8 mouse cellular contexts compared by ENCODE assay signal in genomic region chr7:6384011-6384410, GRCm38 (mm10). TPM values are rescaled to one million over a fixed set of nuclear protein-coding genes. Genes with fewer than 3 reads are reported as not detected.
DNase-seq lines count a peak whose midpoint lies in the region; ATAC-seq lines count a peak whose summit lies in the region.

No protein-coding gene starts in this region.

- peak overlapping the region; percentile 81 for H3K4me2 ChIP-seq in lung, embryonic 15.5 days
- H3K4me2 ChIP-seq in forebrain, embryonic 13.5 days, result peak overlapping the region; percentile 86
- H3K4me2 ChIP-seq in limb, embryonic 12.5 days, result peak overlapping the region; percentile 68
- H3K4me2 ChIP-seq in neural tube, embryonic 15.5 days, result peak overlapping the region; percentile 88

- H3K27ac ChIP-seq in lung, embryonic 15.5 days, result no peak overlapping the region
- no peak overlapping the region for H3K27ac ChIP-seq in forebrain, embryonic 13.5 days
- H3K27ac ChIP-seq in limb, embryonic 12.5 days, result no peak overlapping the region
- H3K27ac ChIP-seq in neural tube, embryonic 15.5 days (replicated peaks), result no peak overlapping the region

- peak overlapping the region; percentile 64 for H3K9ac ChIP-seq in lung, embryonic 15.5 days
- H3K9ac ChIP-seq in forebrain, embryonic 13.5 days, result peak overlapping the region; percentile 80; the same call in 1 of the 2 replicates
- H3K9ac ChIP-seq in limb, embryonic 12.5 days (replicated peaks), result no peak overlapping the region
- peak overlapping the region; percentile 72 for H3K9ac ChIP-seq in neural tube, embryonic 15.5 days (replicated peaks)

- peak overlapping the region; percentile 62 for H3K4me3 ChIP-seq in lung, embryonic 15.5 days
- peak overlapping the region; percentile 70 for H3K4me3 ChIP-seq in forebrain, embryonic 13.5 days
- H3K4me3 ChIP-seq in limb, embryonic 12.5 days (replicated peaks), result peak overlapping the region; percentile 63
- H3K4me3 ChIP-seq in neural tube, embryonic 15.5 days (replicated peaks), result peak overlapping the region; percentile 79

- 57% methylated on average over 8 of the region's 8 CpGs for WGBS in lung, embryonic 15.5 days
- WGBS in forebrain, embryonic 13.5 days, result 77% methylated on average over 8 of the region's 8 CpGs
- 72% methylated on average over 8 of the region's 8 CpGs for WGBS in limb, embryonic 12.5 days
- 77% methylated on average over 8 of the region's 8 CpGs for WGBS in neural tube, embryonic 15.5 days

- H3K36me3 ChIP-seq in lung, embryonic 15.5 days, result no peaks in the 10 kb centered on the region
- peaks cover 18% of the 10 kb centered on the region for H3K36me3 ChIP-seq in forebrain, embryonic 13.5 days (ENCODE audit: poor library complexity, severe bottlenecking)
- H3K36me3 ChIP-seq in limb, embryonic 12.5 days, result peaks cover 9% of the 10 kb centered on the region; the same call in 1 of the 2 replicates
- peaks cover 14% of the 10 kb centered on the region; the same call in 1 of the 2 replicates for H3K36me3 ChIP-seq in neural tube, embryonic 15.5 days

- no peaks in the 10 kb centered on the region for H3K9me3 ChIP-seq in lung, embryonic 15.5 days
- no peaks in the 10 kb centered on the region; the same call in 1 of the 2 replicates for H3K9me3 ChIP-seq in forebrain, embryonic 13.5 days (replicated peaks)
- H3K9me3 ChIP-seq in limb, embryonic 12.5 days, result no peaks in the 10 kb centered on the region
- no peaks in the 10 kb centered on the region for H3K9me3 ChIP-seq in neural tube, embryonic 15.5 days (replicated peaks)

- peaks cover 14% of the 10 kb centered on the region for H3K4me1 ChIP-seq in lung, embryonic 15.5 days
- peaks cover 24% of the 10 kb centered on the region for H3K4me1 ChIP-seq in forebrain, embryonic 13.5 days
- peaks cover 7% of the 10 kb centered on the region for H3K4me1 ChIP-seq in limb, embryonic 12.5 days (replicated peaks)
- H3K4me1 ChIP-seq in neural tube, embryonic 15.5 days, result peaks cover 21% of the 10 kb centered on the region

- DNase-seq in lung, postnatal 25 days (ENCODE audit: low spot score), result no peak
- no peak for DNase-seq in spleen, postnatal 4 days (ENCODE audit: low spot score in 2 of 2)
- no peak for DNase-seq in urinary bladder, postnatal 36 days (ENCODE audit: low spot score in 2 of 2)
- DNase-seq in left cerebral cortex, adult 11 months (ENCODE audit: low spot score), result no peak

- H3K27me3 ChIP-seq in lung, embryonic 15.5 days, result no peaks in the 10 kb centered on the region
- H3K27me3 ChIP-seq in forebrain, embryonic 13.5 days, result no peaks in the 10 kb centered on the region
- H3K27me3 ChIP-seq in limb, embryonic 12.5 days, result no peaks in the 10 kb centered on the region
- no peaks in the 10 kb centered on the region for H3K27me3 ChIP-seq in neural tube, embryonic 15.5 days (replicated peaks)

- ATAC-seq in lung, embryonic 15.5 days (ENCODE audit: borderline replicate concordance, extremely low read depth, low FRiP score, low TSS enrichment), result no peak
- ATAC-seq in forebrain, embryonic 13.5 days, result no peak
- peak; percentile 1; the same call in 1 of the 2 replicates for ATAC-seq in limb, embryonic 12.5 days (ENCODE audit: insufficient number of reproducible peaks, insufficient read depth, low FRiP score, low TSS enrichment, low read depth)
- ATAC-seq in neural tube, embryonic 15.5 days (ENCODE audit: low FRiP score), result peak; percentile 1; the same call in 1 of the 2 replicates

RNA-seq across cellular contexts. Expression of gene Zfp28, which starts 0.9 kb away (rescaled TPM):
- polyA plus RNA-seq in lung, embryonic 15.5 days (2015; fragmentation: Nextera tagmentation; extraction: Ambion mirVana), result 9.4 and 9.6 TPM in 2 replicates
- polyA plus RNA-seq in forebrain, embryonic 13.5 days (2015; fragmentation: Nextera tagmentation; extraction: Ambion mirVana), result 12.4 and 13.7 TPM in 2 replicates
- 11.1 and 12.3 TPM in 2 replicates for polyA plus RNA-seq in limb, embryonic 12.5 days (2016; fragmentation: Nextera tagmentation; extraction: Ambion mirVana)
- polyA plus RNA-seq in neural tube, embryonic 15.5 days (2015; fragmentation: Nextera tagmentation; extraction: Ambion mirVana), result 13.2 and 13.8 TPM in 2 replicates

RNA-seq across cellular contexts. Expression of gene Smim17, which starts 14.5 kb away (rescaled TPM):
- polyA plus RNA-seq in lung, embryonic 15.5 days (2015; fragmentation: Nextera tagmentation; extraction: Ambion mirVana), result 0.20 TPM in 1 of 2 replicates, not detected in the other
- polyA plus RNA-seq in forebrain, embryonic 13.5 days (2015; fragmentation: Nextera tagmentation; extraction: Ambion mirVana), result 1.4 and 1.6 TPM in 2 replicates
- 0.26 and 0.35 TPM in 2 replicates for polyA plus RNA-seq in limb, embryonic 12.5 days (2016; fragmentation: Nextera tagmentation; extraction: Ambion mirVana)
- 7.8 and 9.5 TPM in 2 replicates for polyA plus RNA-seq in neural tube, embryonic 15.5 days (2015; fragmentation: Nextera tagmentation; extraction: Ambion mirVana)

RNA-seq across cellular contexts. Expression of gene Zfp78, which starts 20.9 kb away (rescaled TPM):
- 3.4 TPM in 2 replicates for polyA plus RNA-seq in lung, embryonic 15.5 days (2015; fragmentation: Nextera tagmentation; extraction: Ambion mirVana)
- polyA plus RNA-seq in forebrain, embryonic 13.5 days (2015; fragmentation: Nextera tagmentation; extraction: Ambion mirVana), result 3.3 TPM in 2 replicates
- polyA plus RNA-seq in limb, embryonic 12.5 days (2016; fragmentation: Nextera tagmentation; extraction: Ambion mirVana), result 1.8 and 2.1 TPM in 2 replicates
- polyA plus RNA-seq in neural tube, embryonic 15.5 days (2015; fragmentation: Nextera tagmentation; extraction: Ambion mirVana), result 4.0 and 5.9 TPM in 2 replicates

RNA-seq across cellular contexts. Expression of gene Gm20715, which starts 26.1 kb away (rescaled TPM):
- polyA plus RNA-seq in lung, embryonic 15.5 days (2015; fragmentation: Nextera tagmentation; extraction: Ambion mirVana), result 0.04 TPM in 2 replicates
- 0.05 TPM in 1 of 2 replicates, not detected in the other for polyA plus RNA-seq in forebrain, embryonic 13.5 days (2015; fragmentation: Nextera tagmentation; extraction: Ambion mirVana)
- not detected in 2 replicates for polyA plus RNA-seq in limb, embryonic 12.5 days (2016; fragmentation: Nextera tagmentation; extraction: Ambion mirVana)
- polyA plus RNA-seq in neural tube, embryonic 15.5 days (2015; fragmentation: Nextera tagmentation; extraction: Ambion mirVana), result 0.15 TPM in 1 of 2 replicates, not detected in the other

RNA-seq across cellular contexts. Expression of gene Gm3854, which starts 40.5 kb away (rescaled TPM):
- polyA plus RNA-seq in lung, embryonic 15.5 days (2015; fragmentation: Nextera tagmentation; extraction: Ambion mirVana), result 1.5 and 1.6 TPM in 2 replicates
- 4.1 and 4.9 TPM in 2 replicates for polyA plus RNA-seq in forebrain, embryonic 13.5 days (2015; fragmentation: Nextera tagmentation; extraction: Ambion mirVana)
- 3.5 and 4.1 TPM in 2 replicates for polyA plus RNA-seq in limb, embryonic 12.5 days (2016; fragmentation: Nextera tagmentation; extraction: Ambion mirVana)
- polyA plus RNA-seq in neural tube, embryonic 15.5 days (2015; fragmentation: Nextera tagmentation; extraction: Ambion mirVana), result 7.3 and 9.0 TPM in 2 replicates

Comparison
In these comparisons a context has a peak if more than half of its experiments do, and no peak if none do; other contexts are left out.
1. ATAC-seq: peak in limb, embryonic 12.5 days (single experiment) and neural tube, embryonic 15.5 days (single experiment); none in lung, embryonic 15.5 days (single experiment) and forebrain, embryonic 13.5 days (single experiment).
2. Peak in every context shown above with its lines, with median percentiles within 50 percentile points of each other: H3K4me2 ChIP-seq and H3K4me3 ChIP-seq.